Mouse (Mus musculus) forebrain, embryonic 15.5 days (tissue): ENCODE data around the gene Sgsh. TPM values are rescaled to one million over a fixed set of nuclear protein-coding genes. Genes with fewer than 3 reads are reported as not detected.

ENCODE experiments used
- ATAC-seq: fragments of 200-750 bp; cut with Nextera tagmentation; replicated peaks from 2 replicates; pipeline ENCODE4 v1.8.0; 2017; ENCODE audit warnings: mild to moderate bottlenecking, moderate TSS enrichment, moderate library complexity
- H3K27ac ChIP-seq: fragments of 300-500 bp; sonication (generic); replicated peaks from 2 replicates; pipeline ENCODE4 v1.5.1; 2015; ENCODE audit warnings: mild to moderate bottlenecking, inconsistent platforms
- H3K27me3 ChIP-seq: fragments of 300-500 bp; sonication (generic); 2 replicates; pipeline ENCODE4 v1.6.1; 2015; ENCODE audit warnings: inconsistent platforms
- H3K36me3 ChIP-seq: fragments of 300-500 bp; sonication (generic); 2 replicates; pipeline ENCODE4 v1.6.1; 2015; ENCODE audit warnings: mild to moderate bottlenecking, inconsistent platforms
- H3K4me1 ChIP-seq: fragments of 300-500 bp; sonication (generic); 2 replicates; pipeline ENCODE4 v1.6.1; 2015; ENCODE audit warnings: inconsistent platforms
- H3K4me2 ChIP-seq: fragments of 300-500 bp; sonication (generic); replicated peaks from 2 replicates; pipeline ENCODE4 v1.6.1; 2015; ENCODE audit warnings: mild to moderate bottlenecking, inconsistent platforms
- H3K4me3 ChIP-seq: fragments of 300-500 bp; sonication (generic); 2 replicates; pipeline ENCODE4 v1.5.1; 2015; ENCODE audit warnings: mild to moderate bottlenecking, inconsistent platforms
- H3K9ac ChIP-seq: fragments of 300-500 bp; sonication (generic); replicated peaks from 2 replicates; pipeline ENCODE4 v1.6.1; 2015; ENCODE audit warnings: mild to moderate bottlenecking, inconsistent platforms
- H3K9me3 ChIP-seq: fragments of 300-500 bp; sonication (generic); 2 replicates; pipeline ENCODE4 v1.6.1; 2016; ENCODE audit warnings: inconsistent platforms
- WGBS: fragments of 180-500 bp; shearing (Covaris S2); methylation state at CpG from one replicate; pipeline ENCODE4 v1.1.7; 2015; ENCODE audit warnings: mixed read lengths; 5-methylcytosine and 5-hydroxymethylcytosine counted together
- microRNA counts: library from miRNA; unstranded; fragments of <30 nt; microRNA quantifications from one replicate; lab custom pipeline; 2016
- microRNA-seq: library from miRNA; unstranded; fragments of <30 nt; microRNA quantifications from one replicate; pipeline ENCODE4, GENCODE M21; 2016
- polyA plus RNA-seq: library from polyadenylated mRNA; unstranded; fragments of >200 nt; fragmentation: Nextera tagmentation; extraction: Ambion mirVana; gene quantifications from 2 replicates; pipeline ENCODE4 v1.2.1, GENCODE M21; 2015

The Sgsh gene
- polyA plus RNA-seq, 1 experiment from 2014 or later, result 3.0 TPM

DNA sequence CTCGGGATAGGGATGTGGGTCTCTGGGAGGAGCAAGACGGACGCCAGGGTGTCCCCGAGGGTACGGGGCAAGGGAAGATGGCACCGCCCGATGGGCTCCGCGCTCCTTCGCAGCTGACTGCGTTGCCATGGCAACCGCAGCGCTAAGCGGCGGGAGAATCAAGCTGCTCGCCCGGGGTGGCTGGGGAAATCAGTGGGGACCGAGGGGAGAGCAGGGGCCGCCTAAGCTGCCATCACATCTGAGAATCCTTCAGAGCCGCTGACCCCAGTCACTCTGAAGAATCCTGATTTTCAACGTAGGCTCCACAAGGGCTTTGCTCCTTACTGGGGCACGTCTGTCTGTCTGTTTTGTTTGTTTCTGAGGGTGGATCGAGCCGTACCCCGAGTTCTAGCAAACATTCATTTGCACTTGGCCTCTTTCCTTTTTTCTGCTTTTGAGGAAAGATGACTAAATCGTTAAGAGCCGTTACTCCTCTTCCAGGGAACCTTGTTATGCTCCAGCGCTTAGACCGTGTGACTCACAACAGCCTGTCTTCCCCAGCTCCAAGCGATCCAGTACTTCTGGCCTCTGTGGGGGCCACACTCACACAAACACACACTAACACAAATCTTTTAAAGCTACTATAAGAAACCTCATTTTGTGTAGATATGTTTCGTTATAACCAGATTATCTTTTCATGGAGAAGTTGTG lies 54.9 kb downstream of the Sgsh start:
- WGBS, result under 1% methylated on average over 31 of the region's 31 CpGs
- Histone ChIP-seq H3K4me2 (peak overlapping the region; percentile 70), H3K27ac (peak overlapping the region; percentile 98), H3K9me3 (no peaks in the 10 kb centered on the region), H3K9ac (peak overlapping the region; percentile 95), H3K36me3 (peaks cover 24% of the 10 kb centered on the region), H3K27me3 (no peaks in the 10 kb centered on the region), H3K4me1 (peaks cover 26% of the 10 kb centered on the region), H3K4me3 (peak overlapping the region; percentile 97)
- peak; percentile 86 for ATAC-seq

DNA sequence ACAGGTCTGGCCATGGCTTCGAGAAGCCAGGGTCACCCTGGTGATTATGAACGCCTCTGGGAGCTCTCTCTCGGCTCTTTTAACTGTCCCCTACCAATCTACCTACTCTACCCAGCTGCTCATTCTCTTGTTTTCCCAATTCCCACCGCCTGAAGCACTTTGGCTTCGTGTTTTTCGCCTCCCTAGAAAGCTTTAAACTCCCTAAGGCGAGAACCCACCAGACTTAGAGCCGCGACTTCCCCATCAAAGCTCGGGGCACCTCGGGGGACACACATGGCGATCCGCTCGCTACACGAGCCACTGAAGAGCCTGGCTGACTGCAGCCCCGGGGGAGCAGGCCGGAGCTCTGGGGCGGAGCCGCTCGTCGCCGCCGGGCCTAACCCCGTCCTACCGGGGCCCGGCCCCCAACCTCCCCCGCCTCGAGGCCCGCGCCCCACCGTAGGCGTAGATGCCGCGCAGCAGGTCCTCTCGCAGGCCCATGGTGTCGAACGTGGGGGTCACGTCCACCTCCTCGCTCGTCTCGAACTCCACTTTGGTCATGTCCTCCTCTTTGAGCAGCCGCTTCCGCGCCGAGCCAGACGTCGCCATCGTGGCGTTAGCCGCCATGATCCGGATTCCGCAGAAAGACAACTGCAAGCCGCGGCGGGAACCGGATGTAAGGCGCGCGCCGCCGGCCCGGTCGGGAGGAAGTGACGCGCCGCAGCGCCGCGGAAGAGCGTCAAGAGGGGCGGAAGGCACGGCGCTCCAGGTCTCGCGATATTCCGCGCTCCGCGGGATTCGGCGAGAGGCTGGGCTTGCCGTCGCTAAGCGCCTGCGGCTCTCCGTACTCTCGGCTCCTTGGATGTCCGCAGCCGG lies 55.7 kb downstream of the Sgsh start, which contains the start of gene Eif4a3:
TSS of gene Eif4a3 (minus strand) at position 699 of the 855 bp plus-strand sequence.
- H3K27me3 ChIP-seq, result no peaks in the 10 kb centered on the region
- H3K4me3 ChIP-seq, result peak within 1 kb of the TSS; percentile 97
- peak within 1 kb of the TSS; percentile 98 for H3K27ac ChIP-seq
- ATAC-seq, result peak; percentile 98
- H3K36me3 ChIP-seq, result peaks cover 32% of the 10 kb centered on the region
- peak within 1 kb of the TSS; percentile 70 for H3K4me2 ChIP-seq
- no peaks in the 10 kb centered on the region for H3K9me3 ChIP-seq
- H3K4me1 ChIP-seq, result peaks cover 26% of the 10 kb centered on the region
- peak within 1 kb of the TSS; percentile 95 for H3K9ac ChIP-seq
- WGBS, result 0% methylated on average over 89 of the region's 89 CpGs

DNA sequence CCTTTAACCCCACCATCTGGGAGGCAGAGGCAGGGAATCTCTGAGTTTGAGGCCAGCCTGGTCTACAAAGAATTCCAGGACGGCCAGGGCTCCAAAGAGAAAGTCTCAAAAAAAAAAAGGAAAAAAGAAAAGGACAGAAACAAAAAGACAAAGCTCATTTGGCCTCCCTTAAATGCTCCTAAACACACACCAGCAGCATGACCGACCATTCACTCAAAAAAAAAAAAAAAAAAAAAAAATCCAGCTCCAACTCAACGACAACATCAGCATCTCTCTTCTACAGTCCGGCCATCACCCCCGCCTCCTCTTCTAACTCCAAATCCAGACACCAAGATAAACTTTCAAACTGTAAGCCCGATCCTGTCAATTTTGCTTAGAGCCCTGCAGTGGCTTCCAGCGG lies 56.4 kb downstream of the Sgsh start:
- Histone ChIP-seq H3K9me3 (no peaks in the 10 kb centered on the region), H3K9ac (peak overlapping the region; percentile 95), H3K4me2 (peak overlapping the region; percentile 70), H3K4me1 (peaks cover 26% of the 10 kb centered on the region), H3K4me3 (peak overlapping the region; percentile 97), H3K27ac (no peak overlapping the region; the same call in 1 of the 2 replicates), H3K36me3 (peaks cover 39% of the 10 kb centered on the region), H3K27me3 (no peaks in the 10 kb centered on the region)
- ATAC-seq, result no peak
- WGBS, result 13% methylated on average over 7 of the region's 7 CpGs

DNA sequence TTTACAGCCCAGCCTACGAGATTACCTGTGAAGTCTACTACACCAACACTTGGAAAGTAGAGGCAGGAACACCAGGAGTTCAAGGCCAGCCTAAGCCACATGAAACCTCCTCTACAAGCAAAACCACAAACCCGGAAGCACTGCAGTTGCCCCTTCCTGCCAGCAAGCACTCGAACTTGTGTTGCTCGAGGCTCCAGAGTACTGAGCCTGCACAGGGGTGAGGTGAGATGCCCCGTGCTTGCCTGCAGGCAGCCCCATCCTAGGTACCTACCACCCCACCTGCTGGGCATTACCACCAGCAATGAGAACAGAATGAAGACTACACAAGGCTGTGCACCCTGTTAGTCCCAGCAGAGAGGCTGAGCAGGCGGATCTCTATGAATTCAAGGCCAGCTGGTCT lies 57.3 kb downstream of the Sgsh start:
- Histone ChIP-seq H3K36me3 (peaks cover 48% of the 10 kb centered on the region), H3K4me2 (peak overlapping the region; percentile 70), H3K9ac (no peak overlapping the region), H3K4me3 (peak overlapping the region; percentile 97; the same call in 1 of the 2 replicates), H3K4me1 (peaks cover 26% of the 10 kb centered on the region), H3K27ac (no peak overlapping the region), H3K27me3 (no peaks in the 10 kb centered on the region), H3K9me3 (no peaks in the 10 kb centered on the region)
- 89% methylated on average over 6 of the region's 6 CpGs for WGBS
- ATAC-seq, result no peak

MicroRNA genes within 50 kb of the gene (microRNA counts, 519-probe panel; counts per million panel counts)
- not detected for microRNA mmu-miR-1932 (lab: Ali Mortazavi, UCI)

Small RNA genes within 50 kb of the gene (microRNA-seq; reads per million reads assigned to microRNA genes)
- gene Mir1932, result not detected

Other genes with a start within 250 kb of the Sgsh start
- 52.4 and 54.6 TPM in 2 replicates for gene Tbc1d16, start 127.0 kb downstream of the Sgsh start, polyA plus RNA-seq
- 12.9 and 13.7 TPM in 2 replicates for gene Ccdc40, start 127.0 kb downstream of the Sgsh start, polyA plus RNA-seq
- gene Gaa, start 87.6 kb downstream of the Sgsh start, polyA plus RNA-seq, result 43.9 and 49.8 TPM in 2 replicates
- gene Eif4a3, start 55.4 kb downstream of the Sgsh start, polyA plus RNA-seq, result 302 and 313 TPM in 2 replicates
- 0.09 and 0.18 TPM in 2 replicates for gene Card14, start 47.8 kb downstream of the Sgsh start, polyA plus RNA-seq
- gene Slc26a11, start within 50 bp of the Sgsh start, polyA plus RNA-seq, result 3.5 and 3.9 TPM in 2 replicates
- gene Rnf213, start 37.6 kb upstream of the Sgsh start, polyA plus RNA-seq, result 0.75 and 1.4 TPM in 2 replicates
- 17.3 and 18.5 TPM in 2 replicates for gene Endov, start 135.8 kb upstream of the Sgsh start, polyA plus RNA-seq
- 9.0 and 10.2 TPM in 2 replicates for gene Nptx1, start 192.2 kb upstream of the Sgsh start, polyA plus RNA-seq
- gene Rptor, start 247.4 kb upstream of the Sgsh start, polyA plus RNA-seq, result 12.0 and 13.3 TPM in 2 replicates